Mouse (Mus musculus): ENCODE results near the gene Hdac10. TPM values are rescaled to one million over a fixed set of nuclear protein-coding genes. Genes with fewer than 3 reads are reported as not detected.

Hdac10 gene
- total RNA-seq, 2 experiments from 2014 or later = 20.1 to 32.8 TPM

DNA sequence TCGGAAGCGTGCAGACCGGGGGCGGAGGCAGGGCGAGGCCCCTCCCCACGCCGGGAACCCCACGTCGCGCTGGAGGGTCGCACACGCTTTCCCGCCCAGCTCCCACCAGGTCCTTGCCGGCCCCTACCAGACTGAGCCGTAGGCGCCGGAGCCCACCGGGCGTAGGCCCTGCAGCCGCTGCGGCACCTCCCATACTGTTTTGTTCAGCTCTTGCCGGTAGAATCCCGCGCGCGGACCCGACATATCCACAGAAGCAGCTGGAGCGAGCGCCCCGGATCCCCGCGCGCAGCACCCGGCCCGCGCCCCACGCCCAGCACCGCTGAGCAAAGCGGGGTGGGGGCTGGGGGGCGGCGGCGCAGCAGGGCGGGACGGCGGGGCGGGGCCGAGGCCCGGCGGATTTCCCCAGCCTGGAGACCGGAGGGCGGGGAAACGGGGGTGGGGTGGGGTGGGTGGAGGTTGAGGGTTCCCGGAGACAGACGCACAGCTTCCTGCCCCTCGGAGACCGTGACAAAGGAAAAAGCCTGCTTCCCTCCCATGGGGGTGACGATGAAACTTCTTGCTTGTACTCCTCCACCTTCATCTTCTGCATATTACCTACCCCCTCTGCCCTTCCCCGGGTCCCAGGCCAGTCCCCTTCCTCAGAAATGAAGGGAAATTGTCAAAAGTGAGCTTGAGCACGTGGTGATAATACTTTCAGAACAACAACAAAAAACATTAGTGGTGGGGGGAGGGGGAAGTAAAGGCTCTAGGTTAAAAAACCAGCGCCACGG is 21.0 kb upstream of the Hdac10 start, which contains the start of gene Mapk11:
TSS of gene Mapk11 (minus strand) at position 358 of the 770 bp plus-strand sequence.
- no peak for ATAC-seq (replicated peaks; ENCODE audit: low FRiP score, low TSS enrichment, poor library complexity, severe bottlenecking)

DNA sequence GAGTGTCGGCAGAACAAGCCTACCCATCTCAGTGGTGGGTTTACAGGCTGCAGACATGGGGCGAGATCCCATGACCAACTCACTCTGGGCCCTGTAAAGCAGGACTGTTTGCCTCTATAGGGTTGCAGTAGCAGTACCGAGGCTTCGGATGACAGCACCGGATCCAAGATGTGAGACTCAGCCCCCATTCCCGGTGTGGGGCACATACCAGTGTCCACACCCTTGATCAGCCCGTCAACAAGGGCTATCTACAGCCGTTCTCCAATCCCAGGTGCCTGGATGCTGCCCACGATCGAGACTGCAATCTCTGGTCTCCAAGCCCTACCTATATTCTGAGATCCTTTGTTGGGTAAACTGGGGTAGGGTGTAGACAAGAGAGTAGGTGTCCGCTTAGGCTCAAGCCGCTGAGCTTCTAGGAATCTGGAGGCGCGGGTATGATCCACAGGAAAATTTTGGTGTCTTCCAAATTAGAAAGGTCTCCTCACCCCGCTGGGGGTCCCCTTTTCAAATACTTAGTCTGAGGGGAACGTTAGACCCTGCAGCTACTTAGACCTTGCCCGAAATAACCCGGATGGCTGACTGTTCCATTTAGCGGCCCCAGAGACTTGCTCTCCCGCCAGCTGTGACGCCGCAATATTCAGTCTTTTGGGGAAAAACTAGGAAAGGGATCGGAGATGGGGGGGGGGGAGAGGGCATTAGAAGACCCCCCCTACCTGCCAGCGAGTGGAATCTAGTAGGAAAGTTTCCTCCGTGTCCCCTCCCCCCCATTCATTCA is 20.2 kb upstream of the Hdac10 start:
- no peak for ATAC-seq (replicated peaks; ENCODE audit: low FRiP score, low TSS enrichment, poor library complexity, severe bottlenecking)

DNA sequence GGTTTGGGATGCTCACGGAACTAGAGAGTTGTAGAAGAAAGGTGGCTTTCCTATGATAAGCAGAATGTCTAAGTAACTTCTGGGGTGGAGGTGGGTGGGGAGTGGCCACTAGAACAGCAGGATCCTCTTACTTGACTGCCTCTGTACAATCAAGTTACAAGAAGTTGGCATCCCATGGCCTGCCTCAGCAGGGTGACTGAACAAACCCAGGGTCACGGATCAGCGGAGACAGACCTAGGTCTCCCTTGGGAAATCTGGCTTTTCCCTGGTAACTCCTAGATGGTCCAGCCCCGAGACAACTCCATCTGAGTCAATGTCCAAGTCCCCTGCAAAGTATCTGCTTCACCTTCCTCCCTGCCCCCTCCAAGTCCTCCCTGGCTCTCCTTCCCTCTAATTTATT is 19.4 kb upstream of the Hdac10 start:
- ATAC-seq (replicated peaks; ENCODE audit: low FRiP score, low TSS enrichment, poor library complexity, severe bottlenecking) = no peak

DNA sequence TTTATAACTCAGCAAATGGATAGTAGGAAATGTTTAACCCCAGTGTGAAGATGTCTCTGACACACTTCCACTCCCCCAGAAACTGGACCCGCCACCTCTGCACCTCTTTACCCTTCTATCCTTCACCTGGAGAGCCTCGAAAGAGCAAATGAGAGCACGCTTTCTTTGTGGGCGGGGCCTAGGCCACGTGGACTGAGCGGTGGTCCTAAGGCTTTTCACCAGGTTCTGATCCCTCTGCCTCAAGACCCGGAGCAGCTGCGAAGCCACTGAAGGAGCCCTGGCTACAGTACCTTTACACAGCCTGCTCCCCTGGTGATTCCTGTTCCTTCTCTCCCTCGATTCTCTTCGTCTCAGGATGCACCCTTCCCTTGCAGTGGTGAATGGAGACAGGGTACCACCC is 19.0 kb upstream of the Hdac10 start:
- ATAC-seq (replicated peaks; ENCODE audit: low FRiP score, low TSS enrichment, poor library complexity, severe bottlenecking) = no peak

DNA sequence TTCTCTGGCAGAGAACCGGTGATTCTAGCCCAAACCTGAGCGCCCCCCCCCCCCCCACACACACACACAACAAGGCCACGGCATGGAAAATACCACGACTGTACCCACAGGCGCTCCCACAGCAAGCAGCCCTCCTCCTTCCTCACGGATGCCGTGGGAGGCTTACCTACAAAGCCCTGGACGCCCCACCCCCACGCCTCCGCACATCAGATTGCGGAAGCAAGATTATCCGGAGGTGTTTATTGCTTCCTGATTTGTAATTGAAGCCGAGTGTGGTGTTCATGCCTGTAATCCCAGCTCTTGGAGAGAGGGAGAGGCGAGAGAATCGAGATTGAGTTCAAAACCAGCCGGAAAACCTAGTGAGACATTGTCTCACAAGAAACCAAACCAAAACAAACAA is 18.5 kb upstream of the Hdac10 start:
- ATAC-seq (replicated peaks; ENCODE audit: low FRiP score, low TSS enrichment, poor library complexity, severe bottlenecking) = no peak

DNA sequence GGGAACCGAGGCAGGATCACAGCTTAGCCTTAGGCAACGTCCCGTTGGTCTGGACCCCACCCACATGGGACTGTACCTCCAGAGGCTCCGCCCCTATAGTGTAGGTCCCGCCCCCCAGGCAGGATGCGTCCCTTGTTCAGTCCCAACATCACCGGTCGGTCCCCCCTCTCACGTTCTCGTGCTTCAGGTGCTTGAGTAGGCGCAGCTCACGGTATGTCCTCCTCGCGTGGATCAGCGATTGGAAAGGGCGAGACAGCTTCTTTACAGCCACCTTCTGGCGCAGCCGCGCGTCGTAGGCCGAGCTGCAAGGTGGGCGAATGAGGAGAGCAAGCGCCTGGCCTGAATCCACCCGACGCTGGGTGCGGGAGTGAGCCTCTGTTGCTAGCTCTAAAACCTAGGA is 18.0 kb upstream of the Hdac10 start:
- ATAC-seq (replicated peaks; ENCODE audit: low FRiP score, low TSS enrichment, poor library complexity, severe bottlenecking) = 0 out of 2 replicates have a peak, but pooled peaks have one; percentile 25

DNA sequence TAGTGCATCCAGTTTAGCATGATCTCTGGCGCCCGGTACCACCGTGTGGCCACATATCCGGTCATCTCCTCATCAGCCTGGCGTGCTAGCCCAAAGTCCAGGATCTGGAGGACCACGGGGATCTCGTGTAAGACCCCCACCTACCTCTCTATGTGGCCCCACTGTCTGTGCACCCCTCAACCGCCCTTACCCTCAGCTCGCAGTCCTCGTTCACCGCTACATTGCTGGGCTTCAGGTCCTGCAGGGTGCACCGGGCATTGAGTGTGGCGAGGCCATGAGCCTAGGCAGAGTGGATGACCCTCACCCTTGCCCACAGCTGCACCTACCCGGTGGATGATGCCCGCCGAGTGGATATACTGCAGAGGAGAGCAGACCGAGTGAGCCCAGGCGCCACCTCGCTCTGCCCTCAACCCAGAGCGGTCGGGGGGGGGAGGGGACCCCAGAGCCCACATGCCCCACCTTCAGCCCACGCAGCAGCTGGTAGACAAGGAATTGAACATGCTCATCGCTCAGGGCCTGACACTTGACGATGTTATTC is 17.4 kb upstream of the Hdac10 start:
- no peak for ATAC-seq (replicated peaks; ENCODE audit: low FRiP score, low TSS enrichment, poor library complexity, severe bottlenecking)

DNA sequence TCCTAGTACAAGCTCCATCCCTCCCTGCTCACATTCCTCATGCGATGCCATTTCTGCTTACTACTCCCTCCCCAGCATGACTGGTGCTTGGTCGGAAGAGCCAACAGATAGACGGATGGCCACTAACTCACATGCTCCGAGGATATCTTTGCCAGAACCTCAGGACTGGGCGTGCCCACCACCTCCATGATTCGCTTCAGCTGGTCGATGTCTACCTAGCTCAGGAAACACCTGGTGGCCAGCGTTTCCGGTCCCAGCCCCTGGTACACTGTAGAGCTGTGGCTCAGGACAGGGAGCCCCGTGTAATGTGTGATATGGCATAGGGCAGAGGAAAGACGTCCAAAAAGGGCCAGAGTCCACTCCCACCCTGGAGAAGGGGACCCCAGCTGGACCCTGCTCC is 16.5 kb upstream of the Hdac10 start:
- no peak for ATAC-seq (replicated peaks; ENCODE audit: low FRiP score, low TSS enrichment, poor library complexity, severe bottlenecking)

DNA sequence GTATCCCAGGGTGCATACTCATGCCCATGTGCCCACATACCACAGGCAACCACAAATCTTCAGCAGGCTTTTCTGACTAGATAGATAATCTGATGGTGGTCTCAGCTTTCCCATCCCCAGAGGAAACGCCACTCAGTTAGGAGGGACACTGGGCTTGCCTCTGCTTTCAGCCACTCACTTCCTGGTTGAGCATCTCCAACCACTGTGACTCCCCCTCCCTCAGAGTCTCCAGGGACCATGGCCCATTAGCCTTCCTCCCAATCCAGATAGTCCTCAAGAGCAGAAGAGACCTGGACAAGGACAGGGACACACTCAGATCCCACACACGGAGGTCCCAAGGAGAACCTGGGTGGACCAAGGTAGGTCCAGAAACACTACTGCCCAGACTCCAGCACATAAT is 14.6 kb upstream of the Hdac10 start:
- ATAC-seq (replicated peaks; ENCODE audit: low FRiP score, low TSS enrichment, poor library complexity, severe bottlenecking) = no peak

DNA sequence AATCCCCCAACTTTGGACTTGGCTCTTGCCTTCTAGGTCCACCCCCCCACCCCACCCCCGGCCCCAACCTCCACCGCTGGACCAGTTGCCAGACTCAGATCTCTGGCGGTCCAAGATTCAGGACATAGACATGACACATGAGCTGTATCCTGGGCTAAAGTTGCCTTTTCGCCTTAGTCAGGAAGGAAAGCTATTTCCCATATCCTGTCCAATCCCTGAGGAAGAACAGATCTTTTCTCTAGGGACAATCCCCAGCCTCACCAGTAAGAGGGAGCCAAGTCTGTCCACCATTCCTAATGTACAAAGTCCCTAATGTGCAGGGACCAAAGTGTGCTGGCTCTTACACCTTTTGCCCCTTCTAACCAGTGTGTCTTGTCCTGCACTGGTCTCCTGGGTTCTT is 13.4 kb upstream of the Hdac10 start:
- ATAC-seq (replicated peaks; ENCODE audit: low FRiP score, low TSS enrichment, poor library complexity, severe bottlenecking) = no peak

DNA sequence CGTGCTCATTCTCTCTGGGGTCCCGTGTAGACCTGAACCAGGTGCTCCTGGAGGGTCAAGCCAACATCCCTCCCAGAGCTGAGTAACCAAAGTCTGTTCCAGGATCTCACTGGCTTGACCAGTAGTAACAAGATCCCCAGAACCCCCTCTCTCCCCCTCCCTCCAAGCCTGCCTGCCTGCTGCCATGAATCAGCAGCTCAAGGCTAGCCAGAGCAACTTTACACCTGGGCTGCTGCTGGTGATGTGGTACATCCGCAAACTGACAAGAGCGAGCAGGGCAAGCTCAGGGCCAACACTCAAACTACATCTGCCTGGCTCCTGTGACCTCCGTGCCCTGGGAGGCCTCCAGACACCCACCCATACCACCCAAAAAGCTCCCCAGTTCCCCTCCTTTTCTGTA is 12.9 kb upstream of the Hdac10 start:
- no peak for ATAC-seq (replicated peaks; ENCODE audit: low FRiP score, low TSS enrichment, poor library complexity, severe bottlenecking)

DNA sequence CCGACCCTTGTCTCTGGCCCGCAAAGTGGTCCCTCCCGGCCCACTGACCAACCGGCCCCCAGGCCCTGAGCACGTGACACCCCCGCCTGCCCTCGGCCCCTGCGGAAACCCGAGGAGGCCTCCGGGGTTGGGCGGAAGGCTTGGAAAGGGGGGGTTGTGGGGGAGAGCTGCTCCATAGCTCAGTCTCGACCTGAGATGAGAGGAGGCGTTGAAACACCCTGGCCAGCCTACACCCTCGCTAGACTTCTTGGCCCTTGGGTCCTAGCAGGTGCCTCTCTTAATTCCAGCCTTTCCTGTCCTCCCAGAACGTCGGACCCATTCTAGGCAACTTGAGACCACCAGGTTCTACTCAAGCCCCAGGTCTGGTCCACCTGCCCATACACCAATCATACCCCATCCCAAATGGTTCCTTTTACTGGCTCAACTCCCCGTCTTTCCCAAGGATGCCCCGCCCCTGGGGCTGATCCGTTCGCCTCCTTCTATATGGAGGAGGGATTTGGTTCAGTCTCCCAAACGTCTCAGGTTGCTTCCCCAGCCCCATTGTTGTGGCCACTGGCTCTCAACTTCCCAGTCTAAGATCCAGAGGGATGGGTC is 12.3 kb upstream of the Hdac10 start, which contains the start of gene Mapk12:
TSS of gene Mapk12 (minus strand) at position 45 of the 594 bp plus-strand sequence.
- no peak for ATAC-seq (replicated peaks; ENCODE audit: low FRiP score, low TSS enrichment, poor library complexity, severe bottlenecking)

DNA sequence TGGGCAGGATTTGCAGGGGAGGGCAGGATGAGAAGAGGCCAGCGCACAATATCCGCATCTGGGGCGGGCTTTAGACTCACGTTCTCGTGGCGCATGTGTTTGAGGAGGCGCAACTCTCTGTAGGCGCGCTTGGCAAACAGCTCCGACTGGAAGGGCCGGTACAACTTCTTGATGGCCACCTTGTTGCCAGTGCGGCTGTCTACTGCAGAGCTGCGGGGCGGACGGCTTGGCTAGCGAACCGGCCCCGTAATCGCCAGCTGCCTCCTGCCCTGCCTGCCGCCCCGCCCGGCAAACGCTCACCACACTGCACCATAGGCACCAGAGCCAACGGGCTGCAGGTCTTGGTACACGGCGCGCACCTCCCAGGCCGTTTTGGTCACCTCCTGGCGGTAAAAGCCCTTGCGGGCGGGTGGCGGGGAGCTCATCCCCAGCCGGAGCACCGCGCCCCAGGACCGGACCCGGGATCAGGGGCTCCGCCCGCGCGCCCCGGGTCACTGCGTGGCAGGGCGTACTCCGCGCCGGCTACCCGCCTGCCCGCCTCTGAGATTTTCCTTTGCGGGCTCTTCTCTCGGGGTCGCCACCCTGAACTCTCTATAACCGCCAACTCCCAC is 11.7 kb upstream of the Hdac10 start:
- no peak for ATAC-seq (replicated peaks; ENCODE audit: low FRiP score, low TSS enrichment, poor library complexity, severe bottlenecking)

DNA sequence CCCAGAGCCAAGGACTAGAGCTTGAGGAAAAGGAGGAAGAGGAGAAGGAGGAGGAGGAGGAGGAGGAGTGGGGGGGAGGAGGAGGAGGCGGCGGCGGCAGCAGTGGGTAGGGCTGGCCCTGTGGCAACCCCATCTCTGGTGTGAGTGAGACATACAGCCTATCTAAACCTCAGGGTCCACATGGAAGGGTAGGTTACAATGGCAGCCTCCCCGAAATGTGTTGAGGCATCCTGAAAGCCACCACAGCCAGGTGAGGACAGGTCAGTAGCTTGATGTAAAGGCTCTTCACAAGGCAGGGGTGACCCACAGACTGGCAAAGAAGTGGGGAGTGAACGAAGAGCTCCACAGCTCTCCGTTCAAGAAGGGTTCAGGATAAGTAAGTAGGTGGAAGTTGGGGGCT is 10.0 kb upstream of the Hdac10 start:
- ATAC-seq (replicated peaks; ENCODE audit: low FRiP score, low TSS enrichment, poor library complexity, severe bottlenecking) = no peak

DNA sequence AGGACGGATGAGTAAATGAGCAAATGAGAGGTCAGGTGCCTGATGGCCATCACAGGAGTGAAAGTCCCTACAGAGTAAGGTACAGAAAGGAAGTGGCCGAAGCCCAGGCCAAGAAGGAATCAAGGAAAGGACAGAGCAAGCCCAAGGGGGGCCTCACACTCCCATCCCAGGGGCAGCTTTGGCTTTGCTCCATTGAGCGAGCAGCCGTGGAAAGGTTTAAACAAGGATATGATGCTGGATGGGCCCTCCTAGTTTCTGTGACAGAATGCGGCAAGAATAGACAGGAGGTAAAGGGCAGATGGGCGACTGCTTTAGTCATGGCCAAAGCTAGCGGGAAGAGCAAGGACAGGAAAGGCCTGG is 9.5 kb upstream of the Hdac10 start:
- no peak for ATAC-seq (replicated peaks; ENCODE audit: low FRiP score, low TSS enrichment, poor library complexity, severe bottlenecking)

DNA sequence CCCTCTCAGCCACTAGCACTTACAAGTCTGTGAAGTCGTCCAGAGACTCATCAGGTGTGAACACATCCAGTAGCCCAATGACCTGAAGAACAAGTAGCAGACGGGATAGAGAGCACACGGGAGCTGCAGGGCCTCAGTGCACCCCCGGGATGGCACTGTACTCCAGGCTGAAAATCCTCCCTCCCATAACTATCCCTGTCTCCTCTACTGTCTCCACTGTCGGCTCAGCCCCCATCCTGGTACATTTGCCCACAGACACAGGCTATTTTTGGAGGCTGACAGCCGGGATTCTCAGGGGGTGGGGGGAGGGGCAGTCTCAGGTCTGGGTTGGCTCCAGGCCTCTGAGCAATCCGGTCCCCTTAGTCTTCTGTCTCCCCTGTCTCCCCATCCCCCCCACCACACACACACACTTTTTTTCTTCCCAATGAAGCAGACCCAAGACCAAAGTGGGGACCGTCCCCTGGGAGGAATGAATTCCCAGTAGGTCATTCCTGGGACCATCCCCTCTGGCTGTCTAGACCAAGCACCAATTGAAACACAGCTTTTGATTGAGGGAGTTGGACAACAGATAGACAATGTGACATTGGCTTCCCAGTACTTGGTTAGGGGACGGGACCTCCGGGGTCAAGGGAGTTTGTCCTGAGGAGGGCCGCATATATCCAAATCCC is 9.0 kb upstream of the Hdac10 start:
- no peak for ATAC-seq (replicated peaks; ENCODE audit: low FRiP score, low TSS enrichment, poor library complexity, severe bottlenecking)

DNA sequence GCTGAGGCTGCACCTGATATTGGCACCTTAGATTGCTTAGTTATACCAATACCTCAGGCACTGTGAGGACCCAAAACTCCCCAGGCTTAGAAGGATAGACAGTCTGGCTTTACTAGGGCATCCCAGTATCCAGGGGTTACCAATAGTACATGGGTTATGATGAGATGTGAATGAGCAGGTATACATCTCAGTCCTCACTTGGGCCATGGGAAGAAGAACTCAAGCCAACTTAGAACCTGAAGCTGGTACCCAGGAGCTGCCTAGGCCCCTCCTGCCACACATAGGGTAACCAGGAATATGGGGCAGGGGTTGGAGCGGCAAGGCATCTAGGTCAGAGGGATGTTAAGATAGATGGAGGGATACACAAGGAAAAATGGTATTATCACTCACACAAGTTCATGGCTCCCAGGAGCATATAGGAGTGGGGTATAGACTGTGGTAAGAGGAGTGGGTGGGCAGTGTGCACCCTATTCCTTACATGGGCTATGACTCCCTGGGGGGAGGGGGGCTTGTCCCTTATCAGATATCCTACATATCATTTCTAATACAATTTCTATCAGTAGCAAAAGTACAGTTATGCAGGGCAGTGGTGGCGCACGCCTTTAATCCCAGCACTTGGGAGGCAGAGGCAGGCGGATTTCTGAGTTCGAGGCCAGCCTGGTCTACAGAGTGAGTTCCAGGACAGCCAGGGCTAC is 8.1 kb upstream of the Hdac10 start:
- ATAC-seq (replicated peaks; ENCODE audit: low FRiP score, low TSS enrichment, poor library complexity, severe bottlenecking) = no peak

DNA sequence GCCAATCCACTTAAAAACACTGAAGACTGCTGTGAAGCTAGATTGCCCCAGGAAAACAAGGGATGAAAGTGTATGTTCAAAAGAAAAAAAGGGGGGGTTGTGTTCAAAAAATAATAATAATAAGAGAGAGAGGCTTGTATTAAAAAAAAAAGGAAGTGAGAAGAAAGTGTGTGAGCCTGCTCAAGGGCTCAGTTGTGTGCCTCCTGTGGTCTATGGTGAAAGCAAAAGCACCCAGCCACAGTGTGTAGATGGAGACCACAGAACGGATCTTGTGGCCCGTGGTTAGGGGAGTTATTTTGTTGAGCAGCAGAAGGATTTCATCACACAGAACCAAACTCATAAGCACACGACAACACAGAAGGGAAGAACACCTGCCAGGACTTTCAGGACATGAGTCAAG is 2.8 kb upstream of the Hdac10 start:
- ATAC-seq (replicated peaks; ENCODE audit: low FRiP score, low TSS enrichment, poor library complexity, severe bottlenecking) = no peak

DNA sequence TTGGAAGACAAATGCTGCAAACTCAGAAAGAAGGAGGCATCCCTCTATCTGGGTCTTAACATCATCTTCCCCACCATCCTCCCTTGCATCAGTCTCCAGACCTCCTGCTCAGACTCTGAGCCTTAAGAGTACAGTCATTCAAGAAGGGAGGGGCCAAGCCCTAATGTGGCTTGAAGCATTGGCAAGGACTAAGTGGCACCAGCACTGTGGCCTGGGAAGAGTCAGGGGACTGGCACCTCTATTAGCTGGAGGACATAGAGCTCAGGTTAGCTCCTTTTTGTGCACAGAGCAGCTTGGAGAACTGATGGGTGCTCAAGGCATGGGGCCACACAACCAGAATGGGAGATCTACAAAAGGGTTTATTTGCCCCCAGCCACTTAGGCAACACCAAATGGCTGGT is 1.7 kb upstream of the Hdac10 start:
- ATAC-seq (replicated peaks; ENCODE audit: low FRiP score, low TSS enrichment, poor library complexity, severe bottlenecking) = no peak

All from megakaryocyte-erythroid progenitor cell, adult 5-6 weeks (primary cell).